Mouse (Mus musculus) CD4-positive, CD25-positive, alpha-beta regulatory T cell, adult 2 months (primary cell): ENCODE measurements around the gene Camkmt.

Experiments used
- DNase-seq: peaks from one replicate; pipeline ENCODE4 v3.0.0-alpha.2; 2012; ENCODE audit warnings: low read depth, low spot score

Camkmt gene

DNA sequence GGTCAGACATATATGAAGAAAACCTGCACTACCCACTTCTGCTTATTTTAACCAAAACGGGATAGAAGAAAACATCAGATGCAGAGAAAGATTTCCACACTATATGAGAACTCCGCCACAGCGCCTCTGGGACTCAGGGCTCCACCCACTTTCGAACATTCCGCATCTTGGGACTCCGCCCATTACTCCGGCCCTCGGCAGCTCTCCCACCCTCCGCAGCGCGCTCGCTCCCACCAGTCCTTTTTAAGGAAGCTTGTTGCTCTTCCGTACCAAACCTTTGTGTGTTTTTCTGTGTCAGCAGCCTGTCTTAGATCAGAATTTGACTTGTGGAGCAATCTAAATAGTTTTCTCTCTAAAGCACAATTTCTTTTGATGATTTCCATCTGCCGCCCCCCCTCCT lies 367.7 kb downstream of the Camkmt start:
- DNase-seq: no peak

DNA sequence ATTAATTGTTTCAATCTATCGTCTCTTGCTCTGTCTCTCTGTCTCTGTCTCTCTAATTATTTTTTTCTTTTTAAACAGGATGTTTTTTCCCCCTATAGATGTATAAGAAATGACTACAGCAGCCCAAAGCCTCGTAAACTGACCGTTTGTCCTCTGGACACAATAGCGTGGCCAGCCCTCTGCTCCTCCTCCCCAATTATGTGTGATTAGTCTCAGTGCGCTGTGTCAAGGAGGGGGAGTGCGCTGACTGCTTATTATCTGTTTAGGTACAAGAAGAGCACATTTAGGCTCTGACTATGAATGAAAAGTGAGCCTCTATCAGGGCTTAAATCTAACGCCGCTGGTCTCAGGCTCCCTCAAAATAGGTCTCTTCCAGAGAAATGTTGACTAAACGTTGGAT lies 368.2 kb downstream of the Camkmt start:
- DNase-seq: no peak

DNA sequence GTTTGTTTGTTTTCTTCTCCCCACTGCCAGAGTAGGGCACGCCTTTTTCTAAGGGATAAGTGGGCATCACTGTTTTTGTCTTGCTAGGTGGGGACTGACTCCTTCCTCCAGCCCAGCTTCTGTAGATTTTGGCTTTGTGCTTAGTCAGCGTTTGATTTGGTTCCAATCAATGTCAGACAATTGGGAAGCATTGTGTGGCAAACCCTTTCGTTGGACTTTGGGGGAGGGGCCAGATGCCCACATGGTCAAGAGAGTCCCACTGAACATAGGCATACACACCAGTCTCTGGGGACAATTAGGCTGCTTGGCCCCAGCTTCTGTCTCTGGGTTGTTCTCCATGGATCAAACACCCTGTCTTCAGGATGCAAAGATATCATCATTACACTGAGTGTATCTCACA lies 371.2 kb downstream of the Camkmt start:
- no peak for DNase-seq

DNA sequence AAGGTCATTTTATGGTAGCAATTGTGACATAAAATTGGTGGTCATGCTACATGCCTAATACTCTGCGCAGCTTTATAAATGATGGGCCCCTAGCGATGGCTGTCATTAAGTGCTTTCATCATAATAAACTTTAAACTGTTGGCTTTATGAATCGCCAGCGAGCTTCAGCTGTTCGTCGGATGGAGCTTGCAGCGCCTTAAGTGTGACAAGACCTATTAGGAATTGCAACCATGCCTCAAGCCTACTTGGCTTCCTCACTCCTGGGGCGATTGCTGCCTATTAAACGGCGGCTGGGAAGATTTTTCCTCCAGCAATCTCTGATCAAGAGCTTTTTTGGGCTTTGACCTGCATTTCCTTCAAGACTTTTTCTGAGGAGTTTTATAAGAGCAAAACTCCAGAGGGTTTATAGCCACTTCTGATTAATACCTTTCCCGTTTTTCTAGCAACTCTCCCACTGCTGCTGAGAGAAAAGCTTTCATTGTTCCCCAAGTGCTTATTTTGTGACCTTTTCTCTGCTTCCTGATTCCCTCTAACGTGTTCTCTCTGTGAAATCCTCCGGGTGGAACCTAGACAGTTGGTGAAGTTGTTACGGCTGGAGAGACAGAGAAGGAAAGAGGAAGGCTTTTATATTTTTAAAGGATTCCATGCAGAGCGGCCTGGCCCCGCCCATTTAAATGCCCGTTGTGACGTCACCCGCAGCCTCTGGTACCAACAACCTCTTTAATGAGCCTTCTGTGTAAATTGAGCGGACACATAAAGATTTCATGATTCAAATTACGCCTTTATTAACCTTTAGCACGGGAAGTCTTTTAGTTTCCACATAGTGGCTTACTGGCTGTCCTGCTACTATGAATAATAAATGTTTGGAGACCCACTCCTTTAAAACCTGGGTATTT lies 373.4 kb downstream of the Camkmt start:
- no peak for DNase-seq

DNA sequence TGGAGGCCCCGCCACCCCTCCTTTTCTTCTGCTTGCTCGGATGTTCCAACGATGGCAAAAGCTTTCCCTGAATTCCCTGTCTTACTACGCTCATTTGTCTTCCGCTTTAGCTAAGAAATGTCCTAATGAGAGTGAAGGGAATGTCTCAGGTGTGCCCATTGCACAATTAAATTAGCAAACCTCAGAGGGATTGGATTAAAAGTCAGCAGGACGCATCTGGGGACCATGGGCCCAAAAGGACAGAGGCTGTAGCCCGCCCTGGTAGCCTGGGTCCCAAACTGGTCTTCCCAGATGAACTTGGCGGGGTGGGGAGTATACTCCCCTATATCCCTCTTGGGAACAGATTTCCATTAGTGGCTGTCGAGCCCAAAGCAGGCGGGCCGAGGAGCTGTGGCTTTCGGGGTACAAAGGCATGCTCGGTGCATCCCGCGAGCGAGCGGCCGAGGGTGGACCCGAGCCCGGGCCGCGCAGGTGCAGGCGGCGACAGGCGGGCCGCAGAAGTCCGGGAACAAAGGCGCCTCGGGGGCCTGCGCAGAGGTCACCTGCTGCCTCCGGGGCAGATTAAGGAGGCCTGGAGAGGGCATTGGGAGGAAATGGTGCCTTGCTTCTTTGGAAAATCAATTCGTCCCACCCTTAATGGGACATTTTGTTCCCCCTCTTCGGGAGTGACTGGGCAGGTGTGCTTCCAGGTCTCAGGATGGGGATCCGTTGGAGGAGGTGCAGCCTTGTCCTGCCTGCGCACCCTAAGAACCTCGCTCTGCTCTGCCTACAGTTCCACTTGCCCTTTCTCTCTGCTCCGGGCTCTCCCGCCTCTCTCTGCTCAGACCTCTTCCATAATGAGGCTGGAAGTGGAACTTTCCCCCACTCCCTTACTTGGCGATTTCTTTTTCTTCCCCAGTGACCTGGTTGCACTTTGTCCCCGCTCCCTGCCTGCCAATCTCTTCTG lies 374.4 kb downstream of the Camkmt start:
- DNase-seq: no peak

DNA sequence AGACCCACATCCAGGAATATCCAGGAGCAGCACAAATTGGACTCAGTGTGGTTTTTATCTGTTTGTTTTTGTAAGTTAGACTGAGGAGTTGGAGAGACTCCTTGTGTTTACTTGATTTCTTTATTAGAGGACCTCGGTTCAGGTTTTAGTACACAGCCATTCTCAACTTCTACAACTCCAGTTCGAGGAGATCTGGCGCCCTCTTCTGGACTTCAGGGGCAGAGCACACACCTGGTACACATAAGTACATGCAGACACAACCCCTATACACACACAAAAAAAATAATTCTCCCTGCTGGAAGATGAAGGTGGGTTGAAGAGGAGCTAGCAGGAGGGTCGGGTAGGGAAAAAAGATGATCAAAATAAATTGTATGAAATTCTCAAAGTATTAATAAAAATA lies 379.4 kb downstream of the Camkmt start:
- no peak for DNase-seq

DNA sequence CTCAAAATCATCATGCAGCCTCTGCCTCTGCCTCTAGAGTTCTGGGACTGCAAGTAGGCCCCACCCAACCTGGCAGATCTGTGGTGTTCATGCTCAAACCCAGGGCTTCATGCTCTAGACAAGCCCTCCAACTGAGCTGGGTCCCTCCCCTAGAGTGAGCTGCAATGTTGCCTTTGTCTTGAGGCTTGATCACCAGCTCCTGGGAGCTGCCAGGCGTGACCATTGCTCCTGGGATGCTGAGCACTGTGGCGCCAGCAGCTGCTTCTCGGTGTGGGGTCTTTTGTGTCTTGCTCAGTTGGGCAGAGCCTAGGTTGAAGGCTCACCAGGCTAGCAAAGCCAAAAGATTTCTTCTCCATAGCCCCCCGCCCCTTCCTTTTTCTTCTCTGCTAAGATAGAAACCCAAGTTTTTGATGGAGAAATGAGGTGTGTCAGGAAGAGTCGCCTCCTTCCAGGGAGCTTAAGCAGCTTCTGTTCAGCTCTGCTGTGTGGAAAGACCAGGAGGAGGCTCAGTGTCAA lies 382.4 kb downstream of the Camkmt start:
- DNase-seq: no peak

DNA sequence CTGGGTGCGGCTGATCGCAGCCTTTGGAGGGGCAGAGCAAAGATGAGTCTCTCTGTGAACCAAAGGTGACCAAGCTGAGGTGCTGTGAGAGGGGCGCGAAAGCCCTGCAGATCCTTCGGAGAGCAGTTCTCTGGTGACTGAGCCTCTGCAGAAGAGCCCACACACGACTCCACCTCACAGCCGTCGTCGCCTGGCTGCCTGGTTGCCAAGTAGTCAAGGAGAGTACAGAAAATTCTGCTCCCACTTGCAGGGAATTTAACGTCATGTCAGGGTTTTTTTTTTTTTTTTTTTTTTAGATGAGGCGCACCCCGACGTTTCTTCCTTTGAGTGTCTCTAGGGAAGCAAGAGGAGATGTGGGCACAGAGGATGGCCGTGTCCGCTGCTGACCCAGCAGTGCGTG lies 382.9 kb downstream of the Camkmt start:
- no peak for DNase-seq

DNA sequence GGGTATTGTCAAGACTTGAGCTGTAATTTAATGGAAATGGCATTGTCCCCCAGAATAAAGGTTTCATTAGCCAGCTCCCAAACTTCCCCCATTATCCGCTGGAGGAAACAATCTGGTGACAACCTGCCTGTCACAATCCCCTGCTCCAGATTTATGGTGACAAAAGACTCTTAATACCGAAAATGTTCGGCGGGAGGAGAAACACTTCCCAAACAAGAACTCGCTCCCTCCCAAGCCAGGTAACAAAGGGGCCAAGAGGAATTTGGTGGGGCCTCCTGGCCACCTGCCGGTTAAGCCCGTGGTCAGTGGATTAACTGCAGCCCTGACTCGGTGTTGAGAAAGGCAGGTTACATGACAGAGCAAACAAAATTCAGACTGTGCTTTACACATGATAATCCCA lies 383.5 kb downstream of the Camkmt start:
- DNase-seq: no peak

DNA sequence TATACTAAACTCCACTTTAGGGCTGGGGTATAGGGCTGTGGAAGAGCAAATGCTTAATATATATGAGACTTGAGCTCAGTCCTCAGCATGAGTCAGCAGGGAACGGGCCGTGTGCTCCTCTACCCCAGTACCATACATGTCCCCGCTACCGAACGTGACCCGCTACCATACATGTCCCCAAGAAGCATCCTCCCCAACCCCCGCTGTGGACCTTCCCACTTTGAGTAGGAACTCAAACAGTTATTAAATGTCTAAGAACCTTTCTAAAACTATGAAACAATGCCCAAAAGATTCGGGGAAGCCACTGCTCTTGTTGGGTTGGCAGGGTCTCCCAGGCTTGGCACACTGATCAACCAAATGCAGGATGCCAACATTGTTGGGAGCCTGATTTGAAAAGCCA lies 390.9 kb downstream of the Camkmt start:
- DNase-seq: no peak

DNA sequence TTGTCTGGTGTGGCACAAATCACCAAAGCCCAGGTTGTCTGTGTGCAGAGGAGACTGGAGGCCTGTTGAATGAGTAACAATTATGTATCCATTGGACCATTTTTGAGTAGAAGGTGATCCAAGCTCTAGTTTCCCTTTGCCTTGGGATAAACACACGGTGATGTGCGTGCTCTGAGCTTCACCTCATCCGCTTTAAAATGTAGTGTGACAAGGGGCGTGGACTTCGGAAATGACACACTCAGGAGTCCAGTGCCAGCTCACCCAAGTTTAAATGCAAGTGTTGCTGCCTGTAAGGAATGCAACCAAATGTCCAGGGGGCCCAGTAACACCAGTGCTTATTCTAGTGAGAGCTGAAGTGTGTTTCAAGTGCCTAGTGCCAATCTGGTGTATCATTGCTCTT lies 392.7 kb downstream of the Camkmt start:
- DNase-seq: no peak

DNA sequence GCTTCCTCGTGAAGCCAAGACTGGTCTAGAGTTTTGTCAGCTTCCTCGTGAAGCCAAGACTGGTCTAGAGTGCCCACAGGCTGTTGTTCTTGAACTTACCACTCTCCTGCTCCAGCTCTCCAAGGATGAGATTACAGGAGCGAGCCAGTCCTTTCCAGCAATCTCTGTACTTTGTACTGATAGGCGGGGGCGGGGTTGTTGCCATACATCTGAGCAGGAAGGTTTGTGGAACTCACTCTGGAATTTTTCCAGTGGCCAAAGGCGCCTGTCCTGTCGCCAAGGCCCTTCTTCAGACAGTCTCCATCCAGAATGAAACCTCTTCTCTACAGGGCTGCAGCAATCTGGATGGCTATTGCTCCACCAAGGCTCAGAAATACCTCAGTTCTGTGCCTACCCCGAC lies 393.7 kb downstream of the Camkmt start:
- no peak for DNase-seq

DNA sequence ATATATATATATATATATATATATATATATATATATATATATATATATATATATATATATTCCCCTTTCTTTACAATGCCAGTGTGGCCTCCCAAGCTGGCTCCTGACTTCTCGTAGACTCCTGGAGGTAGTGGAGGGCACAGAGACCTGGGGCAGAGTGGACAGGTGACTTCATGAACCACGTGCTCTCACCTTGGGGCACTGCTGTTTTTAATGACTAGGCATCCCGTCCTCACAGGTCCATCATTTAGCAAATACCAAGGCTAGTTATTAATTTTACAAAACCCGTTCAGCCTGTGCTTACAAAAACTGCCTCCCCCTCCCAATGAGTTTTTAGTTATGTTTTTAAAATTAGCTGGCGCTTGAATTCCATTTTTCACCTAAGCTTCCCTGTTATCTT lies 394.2 kb downstream of the Camkmt start:
- no peak for DNase-seq

DNA sequence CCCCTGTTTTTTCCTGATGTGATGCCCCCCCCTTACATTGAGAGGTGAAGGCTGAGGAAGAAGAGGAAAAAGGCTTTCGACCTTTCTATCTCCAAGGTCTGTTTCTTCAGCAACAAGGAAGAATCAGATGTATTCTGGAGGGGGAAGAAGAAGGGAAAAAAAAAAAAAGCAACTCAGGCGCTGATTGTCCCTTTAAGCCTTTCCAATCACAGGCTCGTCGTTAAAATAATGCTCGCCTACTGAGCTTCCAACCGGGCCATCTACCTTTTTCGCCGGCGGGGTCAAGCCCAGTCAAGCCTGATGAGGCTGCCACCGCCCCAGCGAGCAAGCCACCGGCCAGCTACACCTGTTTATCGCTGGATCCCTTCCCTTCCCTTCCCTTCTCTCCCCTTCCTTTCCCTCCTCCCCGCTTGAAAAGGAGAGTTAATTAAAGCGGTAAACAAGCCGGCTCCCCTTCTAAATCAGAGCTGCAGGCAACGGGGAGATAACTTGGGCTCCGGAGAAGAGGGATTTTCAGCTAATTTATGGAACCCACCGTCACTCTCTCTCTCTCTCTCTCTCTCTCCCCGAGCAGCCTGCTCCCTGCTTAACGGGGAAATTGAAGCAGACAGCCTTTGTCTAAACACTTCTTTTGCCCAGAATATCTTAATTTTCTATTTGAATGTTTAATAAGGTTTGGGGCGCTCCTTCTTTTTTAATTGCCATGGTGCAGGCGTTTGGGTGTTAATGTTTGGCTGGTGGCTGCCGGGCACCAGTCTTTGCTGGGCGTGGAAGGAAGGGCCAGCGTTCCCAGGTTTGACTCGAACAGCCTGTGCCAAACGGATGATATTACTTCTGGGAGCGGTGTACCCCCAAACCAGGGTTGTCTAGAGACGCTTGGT lies 395.0 kb downstream of the Camkmt start:
- DNase-seq: no peak

DNA sequence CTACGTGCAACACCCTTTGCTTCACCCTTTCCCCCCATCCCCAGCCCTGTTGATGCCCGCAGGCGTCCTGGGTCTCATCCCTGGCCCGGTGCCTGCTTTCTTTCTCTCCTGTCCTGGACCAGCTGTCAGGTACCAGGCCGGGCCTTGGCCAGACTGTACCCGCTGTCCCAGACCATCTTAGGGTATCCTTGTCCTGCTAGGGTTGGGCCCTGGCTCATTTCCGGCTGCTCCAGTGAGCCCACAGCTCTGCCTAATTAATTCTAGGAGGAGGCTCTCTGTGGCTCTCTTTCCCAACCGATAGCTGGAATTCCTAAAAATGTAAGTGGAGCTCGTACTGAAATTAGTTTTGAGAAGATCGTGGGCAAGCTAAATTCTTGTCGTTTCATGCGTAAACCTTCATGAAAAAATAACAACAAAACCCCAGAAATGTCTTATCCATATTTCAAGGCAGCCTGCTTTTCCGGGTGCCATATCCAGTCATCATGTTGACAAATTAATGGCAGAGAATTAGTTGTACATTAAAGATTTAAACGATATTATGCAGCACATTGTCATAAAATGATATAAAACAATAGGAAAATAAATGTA lies 395.7 kb downstream of the Camkmt start:
- no peak for DNase-seq

DNA sequence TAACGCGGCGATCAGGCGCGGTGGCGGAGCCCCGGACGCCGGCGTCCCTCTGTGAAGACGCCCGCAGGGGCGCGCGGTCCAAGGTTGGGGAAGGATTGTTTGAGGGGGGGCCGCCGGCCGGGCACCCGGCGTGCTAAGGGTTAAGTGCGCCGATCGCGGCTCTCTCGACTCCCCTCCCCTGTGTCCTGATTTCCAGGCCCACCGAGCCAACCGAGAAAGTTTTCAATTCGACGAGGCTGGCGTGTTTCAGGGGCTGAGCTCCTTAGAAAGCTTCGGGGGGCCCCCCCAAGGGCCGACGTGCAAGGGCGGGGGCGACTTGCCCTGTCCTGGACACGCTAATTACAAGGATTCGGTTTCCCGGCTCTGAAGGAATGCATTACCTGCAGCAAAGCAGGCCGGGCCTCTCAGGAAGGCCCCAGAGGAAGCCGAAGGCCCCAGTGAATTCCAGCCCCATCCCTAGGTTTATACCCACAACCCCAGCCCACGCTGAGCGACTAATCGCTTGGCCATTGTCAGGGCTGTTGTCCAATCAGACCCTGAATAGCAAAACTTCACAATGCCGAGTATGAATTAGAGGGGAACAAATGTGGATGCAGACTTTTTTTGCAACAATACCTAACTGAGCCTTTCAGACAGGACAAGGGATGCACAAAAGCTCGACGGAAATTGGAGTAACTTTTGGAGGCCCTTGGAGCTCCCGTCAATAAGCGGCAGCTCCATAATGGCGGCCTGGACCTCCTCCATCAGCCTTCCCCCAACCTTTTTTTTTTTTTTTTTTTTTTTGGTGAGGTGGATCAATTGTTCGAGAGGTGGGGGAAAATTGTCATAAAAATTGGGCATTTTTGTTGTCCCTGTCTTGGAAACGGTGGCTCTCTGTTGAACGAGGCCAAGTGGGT lies 396.5 kb downstream of the Camkmt start:
- DNase-seq: no peak

DNA sequence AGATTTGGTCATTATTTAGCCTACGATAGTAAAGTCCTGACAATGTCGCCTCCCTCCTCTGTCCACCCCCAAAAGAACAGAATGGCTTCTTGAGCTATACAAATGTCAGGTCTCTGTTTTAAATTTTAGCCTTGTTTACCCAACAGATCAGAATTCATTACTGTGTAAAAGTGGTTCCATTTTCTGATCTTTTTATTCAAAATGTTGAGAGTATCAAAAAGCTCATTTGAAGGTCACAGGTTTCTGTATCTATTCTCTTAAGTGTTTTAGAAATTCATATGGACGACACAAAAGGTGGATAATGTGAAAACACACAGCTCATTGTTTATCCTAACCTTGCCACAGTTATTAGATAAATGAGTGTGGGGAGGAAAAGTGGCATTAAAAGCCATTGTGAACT lies 397.2 kb downstream of the Camkmt start:
- DNase-seq: no peak

DNA sequence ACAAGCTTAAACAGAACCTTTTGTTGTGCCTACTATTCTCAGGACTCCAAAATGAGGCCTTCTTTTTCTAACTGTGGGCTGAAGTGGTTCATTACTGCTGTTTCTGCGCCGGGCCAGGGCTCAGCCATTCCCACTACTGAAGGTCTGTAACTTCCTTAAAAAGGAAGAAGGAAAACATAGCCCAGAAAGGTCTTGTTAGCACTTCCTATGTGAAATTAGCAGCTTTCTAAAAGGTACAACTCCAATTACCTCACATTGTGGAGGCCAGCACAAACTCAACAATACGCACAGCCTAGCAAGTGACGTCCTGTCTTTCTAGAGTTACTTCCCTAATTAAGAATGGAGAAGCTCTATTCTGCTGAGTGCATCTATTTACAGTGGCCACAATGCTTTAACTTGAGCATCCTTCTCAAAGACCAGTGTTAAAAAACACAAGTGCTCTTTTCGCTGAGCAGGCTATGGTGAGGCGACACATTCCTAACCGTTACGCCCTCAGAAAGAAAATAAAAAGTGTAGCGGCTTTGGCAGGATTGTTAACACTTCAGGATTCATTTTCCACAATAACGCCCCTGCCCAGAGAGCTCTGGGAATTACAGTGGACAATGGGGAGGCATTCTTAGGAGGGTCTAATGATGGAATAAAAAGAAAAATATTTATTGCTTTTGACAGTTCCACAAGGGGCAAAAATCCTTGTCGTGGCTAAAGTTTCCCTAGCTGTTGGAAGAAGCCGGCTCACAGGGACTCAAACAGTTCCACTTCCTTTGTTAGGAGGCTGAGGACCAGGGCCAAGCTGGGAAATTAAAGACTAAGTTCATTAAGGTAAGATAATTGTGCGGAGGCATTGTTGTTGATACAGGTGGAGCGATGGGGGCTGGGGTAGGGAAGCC lies 398.5 kb downstream of the Camkmt start:
- DNase-seq: no peak

DNA sequence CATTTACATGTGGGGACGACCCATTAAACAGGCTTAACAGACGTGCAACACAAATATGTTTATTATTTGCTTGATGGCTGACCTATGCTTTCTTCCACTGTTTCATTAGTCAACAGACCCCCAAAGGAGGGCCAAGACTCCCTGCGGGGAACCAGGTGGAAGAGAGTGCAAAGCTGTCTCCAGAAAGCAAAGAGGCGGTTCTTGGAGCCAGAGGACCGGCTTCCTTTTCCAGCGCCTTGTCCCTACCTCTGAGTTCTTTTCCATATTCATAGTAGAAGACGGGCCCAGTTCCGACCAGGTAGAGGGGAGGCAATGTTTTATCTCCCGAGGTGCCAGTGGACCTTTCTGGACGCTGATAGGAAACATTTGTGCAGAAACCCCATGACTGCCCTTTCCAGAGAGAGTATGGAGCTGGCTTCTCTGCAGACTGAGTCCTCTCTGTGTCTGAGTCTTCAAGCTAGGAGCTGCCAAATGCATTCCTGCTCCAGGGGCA lies 399.2 kb downstream of the Camkmt start:
- DNase-seq: no peak
